19 mouse cellular contexts compared by ENCODE assay signal in genomic region chr3:121932815-121933214, GRCm38 (mm10). TPM values are rescaled to one million over a fixed set of nuclear protein-coding genes. Genes with fewer than 3 reads are reported as not detected.
DNase-seq lines count a peak whose midpoint lies in the region; ATAC-seq and TF ChIP-seq lines count a peak whose summit lies in the region.
"Had no signal": no experiment of that assay in that cellular context is flagged by ENCODE, and none has a peak within 500 bp of the region (broad histone marks: within the 10 kb centered on the region; RNA-seq: fewer than 3 reads in every experiment).

No protein-coding gene starts in this region.

- H3K9ac ChIP-seq in heart, adult 2 months (ENCODE audit: low read depth, low read length), result no peak overlapping the region
- H3K9ac ChIP-seq in hindbrain, embryonic 11.5 days (ENCODE audit: low read depth, low read length), result no peak overlapping the region
- H3K9ac ChIP-seq: forebrain, embryonic 12.5 days; forebrain, postnatal 0 days; heart, embryonic 12.5 days; hindbrain, embryonic 15.5 days had no signal

- no peak overlapping the region for H3K4me2 ChIP-seq in hindbrain, embryonic 11.5 days (replicated peaks; ENCODE audit: low read depth, low read length)
- H3K4me2 ChIP-seq: forebrain, embryonic 12.5 days; heart, embryonic 12.5 days; hindbrain, embryonic 15.5 days had no signal

- no peaks in the 10 kb centered on the region for H3K36me3 ChIP-seq in heart, adult 2 months (ENCODE audit: control insufficient read depth, insufficient read depth, low read length)
- no peaks in the 10 kb centered on the region for H3K36me3 ChIP-seq in hindbrain, embryonic 11.5 days (ENCODE audit: control insufficient read depth, insufficient read depth, low read length)
- H3K36me3 ChIP-seq: forebrain, embryonic 12.5 days; G1E; heart, embryonic 12.5 days; hindbrain, embryonic 10.5 days; hindbrain, embryonic 15.5 days had no signal

- no peak overlapping the region for H3K4me3 ChIP-seq in heart, adult 2 months
- no peak overlapping the region for H3K4me3 ChIP-seq in hindbrain, embryonic 11.5 days (ENCODE audit: low read depth, low read length)
- H3K4me3 ChIP-seq: forebrain, embryonic 12.5 days; heart, embryonic 12.5 days; hindbrain, embryonic 10.5 days; hindbrain, embryonic 15.5 days had no signal

- intact Hi-C loops in heart, adult 2 months (cut with DNase I), result no loop called here

- WGBS in heart, adult 2 months, result 84% methylated on average over 4 of the region's 4 CpGs
- 97% methylated on average over 4 of the region's 4 CpGs for WGBS in hindbrain, embryonic 11.5 days

- peak; percentile 35 for DNase-seq in heart, adult 11 months
- DNase-seq in heart, adult 2 months, result no peak
- DNase-seq in 3T3-L1 (ENCODE audit: low read depth, low spot score), result peak; percentile 79
- DNase-seq in NIH3T3 (ENCODE audit: low read depth), result peak; percentile 85
- DNase-seq in telencephalon, adult 2 months (ENCODE audit: low read depth, low spot score), result peak; percentile 40
- no peak for DNase-seq in hindbrain, embryonic 11.5 days (ENCODE audit: low spot score)
- DNase-seq: adrenal gland, postnatal 14 days; cerebellum, adult 18-20 months; cerebellum, adult 9-11 months; forebrain, postnatal 0 days; kidney, adult 18-20 months had no signal

- no peak for TF ChIP-seq CTCF in heart, adult 2 months (IDR thresholded peaks at IDR 0.05)

- H3K4me1 ChIP-seq in heart, adult 2 months (ENCODE audit: control insufficient read depth, insufficient read depth, low read length), result no peaks in the 10 kb centered on the region
- H3K4me1 ChIP-seq in hindbrain, embryonic 11.5 days (replicated peaks; ENCODE audit: control insufficient read depth, insufficient read depth, low read length), result no peaks in the 10 kb centered on the region
- H3K4me1 ChIP-seq: forebrain, embryonic 12.5 days; heart, embryonic 12.5 days; hindbrain, embryonic 15.5 days had no signal

- TF ChIP-seq POLR2A in heart, adult 2 months (IDR thresholded peaks at IDR 0.05; ENCODE audit: insufficient read depth, low read depth, low read length), result no peak

- no peak overlapping the region for H3K27ac ChIP-seq in heart, adult 2 months
- no peak overlapping the region for H3K27ac ChIP-seq in hindbrain, embryonic 11.5 days (ENCODE audit: low read depth, low read length)
- H3K27ac ChIP-seq: forebrain, embryonic 12.5 days; hindbrain, embryonic 10.5 days; hindbrain, embryonic 15.5 days had no signal

- no peak for TF ChIP-seq EP300 in heart, adult 2 months (IDR thresholded peaks at IDR 0.05; ENCODE audit: insufficient read depth, low read depth, low read length)

- no peaks in the 10 kb centered on the region for H3K27me3 ChIP-seq in heart, adult 2 months (ENCODE audit: control insufficient read depth, insufficient read depth, low read length)
- H3K27me3 ChIP-seq in hindbrain, embryonic 11.5 days (ENCODE audit: control insufficient read depth, insufficient read depth, low read length), result no peaks in the 10 kb centered on the region
- H3K27me3 ChIP-seq: forebrain, embryonic 12.5 days; heart, embryonic 12.5 days had no signal

- no peaks in the 10 kb centered on the region for H3K79me2 ChIP-seq in heart, adult 2 months (replicated peaks; ENCODE audit: control insufficient read depth, insufficient read depth, low read length)

- no peaks in the 10 kb centered on the region for H3K9me3 ChIP-seq in hindbrain, embryonic 11.5 days (ENCODE audit: control insufficient read depth, low read length)
- H3K9me3 ChIP-seq: forebrain, embryonic 12.5 days; G1E; hindbrain, embryonic 10.5 days; hindbrain, embryonic 15.5 days had no signal

- no peak for ATAC-seq in hindbrain, embryonic 11.5 days (ENCODE audit: low FRiP score)
- ATAC-seq: activated CD4-positive, CD25-positive, alpha-beta regulatory T cell, adult 4 months; CD4-positive, CD25-positive, alpha-beta regulatory T cell, adult 4 months; forebrain, postnatal 0 days; inflammation-experienced regulatory T-cells, adult 6 months had no signal

RNA-seq across cellular contexts. Expression of gene Arhgap29, which starts 19.5 kb away (rescaled TPM):
- total RNA-seq in heart, adult 2 months (2021), result 10 to 100 TPM; 38.6 to 41.2 TPM
- polyA plus RNA-seq in heart, adult 2 months (2012; rRNA removed), result 30.7 and 57.0 TPM in 2 replicates
- polyA plus RNA-seq in hindbrain, embryonic 11.5 days (2014; fragmentation: Nextera tagmentation; extraction: Ambion mirVana), result 36.1 and 38.8 TPM in 2 replicates

Comparison
In these comparisons a context has a peak if more than half of its experiments do, and no peak if none do; other contexts are left out.
1. DNase-seq: peak in heart, adult 11 months (single experiment), 3T3-L1 (single experiment), NIH3T3 (single experiment) and telencephalon, adult 2 months (single experiment); none in heart, adult 2 months (0 of 2) and hindbrain, embryonic 11.5 days (single experiment).